8 mouse cellular contexts compared by ENCODE assay signal in genomic region chr4:55294255-55294687, GRCm38 (mm10). TPM values are rescaled to one million over a fixed set of nuclear protein-coding genes. Genes with fewer than 3 reads are reported as not detected.
DNase-seq lines count a peak whose midpoint lies in the region; ATAC-seq lines count a peak whose summit lies in the region.

No protein-coding gene starts in this region.

- peak overlapping the region; percentile 82 for H3K4me2 ChIP-seq in heart, embryonic 12.5 days
- peak overlapping the region; percentile 55 for H3K4me2 ChIP-seq in midbrain, embryonic 13.5 days (replicated peaks)

- H3K9me3 ChIP-seq in heart, embryonic 12.5 days (replicated peaks) = no peaks in the 10 kb centered on the region
- no peaks in the 10 kb centered on the region for H3K9me3 ChIP-seq in midbrain, embryonic 13.5 days

- DNase-seq in heart, postnatal 25 days (ENCODE audit: low spot score) = no peak
- peak; percentile 52 for DNase-seq in brain, adult 2 months (ENCODE audit: low read depth, low spot score)
- peak; percentile 13 to 23 for DNase-seq in frontal cortex, postnatal 14 days (ENCODE audit: low spot score in 2 of 2)
- DNase-seq in layer of hippocampus, postnatal 10 days (ENCODE audit: low spot score in 2 of 2) = peak; percentile 47 to 60
- DNase-seq in adipocyte (ENCODE audit: low spot score) = no peak
- no peak for DNase-seq in spleen, postnatal 10 days (ENCODE audit: low spot score in 2 of 2)

- H3K4me3 ChIP-seq in heart, embryonic 12.5 days = peak overlapping the region; percentile 54
- H3K4me3 ChIP-seq in midbrain, embryonic 13.5 days (replicated peaks) = peak overlapping the region; percentile 39

- H3K27ac ChIP-seq in heart, embryonic 12.5 days (ENCODE audit: poor library complexity, severe bottlenecking) = no peak overlapping the region; the same call in 1 of the 2 replicates
- H3K27ac ChIP-seq in midbrain, embryonic 13.5 days = peak overlapping the region; percentile 93

- peaks cover 11% of the 10 kb centered on the region for H3K4me1 ChIP-seq in heart, embryonic 12.5 days (replicated peaks)
- peaks cover 27% of the 10 kb centered on the region for H3K4me1 ChIP-seq in midbrain, embryonic 13.5 days (replicated peaks)

- intact Hi-C loops in heart, postnatal 25 days (cut with DNase I) = no loop called here

- WGBS in heart, embryonic 12.5 days = 1% methylated on average over 14 of the region's 14 CpGs
- under 1% methylated on average over 14 of the region's 14 CpGs for WGBS in midbrain, embryonic 13.5 days

- H3K9ac ChIP-seq in heart, embryonic 12.5 days = peak overlapping the region; percentile 62
- peak overlapping the region; percentile 67 for H3K9ac ChIP-seq in midbrain, embryonic 13.5 days (replicated peaks)

- H3K27me3 ChIP-seq in heart, embryonic 12.5 days (replicated peaks) = no peaks in the 10 kb centered on the region
- peaks cover 6% of the 10 kb centered on the region; the same call in 1 of the 2 replicates for H3K27me3 ChIP-seq in midbrain, embryonic 13.5 days

- H3K36me3 ChIP-seq in heart, embryonic 12.5 days = no peaks in the 10 kb centered on the region
- no peaks in the 10 kb centered on the region for H3K36me3 ChIP-seq in midbrain, embryonic 13.5 days

- no peak for ATAC-seq in heart, embryonic 12.5 days (ENCODE audit: insufficient number of reproducible peaks, low FRiP score)
- ATAC-seq in midbrain, embryonic 13.5 days = peak; percentile 94

RNA-seq across cellular contexts. Expression of gene Rad23b, which starts 55.6 kb away (rescaled TPM):
- polyA plus RNA-seq in heart, embryonic 12.5 days (2016; fragmentation: Nextera tagmentation; extraction: Ambion mirVana) = 82.3 and 83.0 TPM in 2 replicates
- total RNA-seq in heart, postnatal 25 days (2021) = 100 to 1,000 TPM in 1 of 2 experiments, 10 to 100 TPM in 1; 94.6 to 112 TPM
- 100 to 1,000 TPM; 203 to 211 TPM for total RNA-seq in layer of hippocampus, postnatal 10 days (2021)
- 82.9 and 93.9 TPM in 2 replicates for polyA plus RNA-seq in midbrain, embryonic 13.5 days (2015; fragmentation: Nextera tagmentation; extraction: Ambion mirVana)

Comparison
In these comparisons a context has a peak if more than half of its experiments do, and no peak if none do; other contexts are left out.
1. DNase-seq: peak in brain, adult 2 months (single experiment), frontal cortex, postnatal 14 days (2 of 2) and layer of hippocampus, postnatal 10 days (2 of 2); none in heart, postnatal 25 days (single experiment), adipocyte (single experiment) and spleen, postnatal 10 days (0 of 2).